Mouse (Mus musculus): ENCODE measurements around the gene Svop.

DNA sequence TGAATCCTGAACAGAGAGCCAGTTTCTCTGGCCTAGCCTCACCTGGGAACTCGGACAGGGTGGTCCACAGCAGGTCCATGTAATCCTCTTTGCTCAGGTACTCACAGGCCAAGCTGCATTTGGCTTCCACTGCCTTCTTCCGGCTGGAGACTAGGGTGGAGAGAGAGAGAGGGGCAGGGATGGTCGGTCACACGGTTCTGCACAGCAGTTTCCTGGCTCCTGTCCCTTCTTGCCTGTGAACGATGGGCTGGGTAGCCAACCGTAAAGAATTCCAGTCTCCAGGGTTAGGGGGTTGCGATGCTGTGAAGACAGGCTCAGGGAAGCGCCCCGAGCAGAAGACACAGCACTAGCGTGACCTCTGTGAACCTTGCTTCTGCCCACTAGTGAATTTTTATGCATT is 56.3 kb downstream of the Svop start:
- TF ChIP-seq CTCF (IDR thresholded peaks at IDR 0.05; ENCODE audit: extremely low read depth, insufficient read depth, insufficient read length, insufficient replicate concordance) (no peak), POLR2A (IDR thresholded peaks at IDR 0.05; ENCODE audit: low read depth, low read length) (no peak)
